Mouse (Mus musculus): ENCODE results near the gene Ak7.

- TF ChIP-seq CTCF (IDR thresholded peaks at IDR 0.05; ENCODE audit: low read depth, low read length) (no peak), POLR2A (IDR thresholded peaks at IDR 0.05; ENCODE audit: borderline replicate concordance, low read depth, low read length) (no peak)
Measured at GRCm38 (mm10) chr12:105789885-105790284, 84.1 kb downstream of the Ak7 start.

Data from bone marrow macrophage, adult 2 months (primary cell).